Mouse (Mus musculus) CH12.LX (cell line): ENCODE data around the gene Ajm1.
"Not testable (repeated sequence)": the region's sequence is repeated elsewhere in the genome, so short reads cannot be mapped to it uniquely, and the experiment has no call there.

Experiments used
- CHD2 ChIP-seq: IDR thresholded peaks from 2 replicates; pipeline ENCODE4 v1.6.1; 2011; ENCODE audit warnings: low read length, improper control_type of control experiment
- CTCF ChIP-seq, 2 experiments: IDR thresholded peaks in 1 of 2; conservative IDR thresholded peaks in 1 of 2; 2 replicates each; pipeline ENCODE4 v1.5.1; 2011 to 2012; ENCODE audit warnings: low read depth in 2 of 2, low read length in 2 of 2, improper control_type of control experiment in 1 of 2, inconsistent platforms in 1 of 2, mild to moderate bottlenecking in 1 of 2, moderate library complexity in 1 of 2
- EP300 ChIP-seq: IDR thresholded peaks from 2 replicates; pipeline ENCODE4 v1.6.1; 2011; ENCODE audit warnings: low read length, improper control_type of control experiment
- GABPA ChIP-seq: IDR thresholded peaks from 2 replicates; pipeline ENCODE4 v1.6.1; 2012; ENCODE audit warnings: low read depth, low read length, improper control_type of control experiment, inconsistent platforms; ENCODE audit not compliant: insufficient replicate concordance
- JUND ChIP-seq: conservative IDR thresholded peaks from 2 replicates; pipeline ENCODE4 v1.6.1; 2011; ENCODE audit warnings: low read depth, low read length, improper control_type of control experiment
- MAFK ChIP-seq: IDR thresholded peaks from 2 replicates; pipeline ENCODE4 v1.6.1; 2011; ENCODE audit warnings: low read length, improper control_type of control experiment; ENCODE audit not compliant: insufficient replicate concordance
- MAZ ChIP-seq: IDR thresholded peaks from 2 replicates; pipeline ENCODE4 v1.6.1; 2012; ENCODE audit warnings: low read depth, mild to moderate bottlenecking, inconsistent platforms, low read length, improper control_type of control experiment, moderate library complexity
- MXI1 ChIP-seq: IDR thresholded peaks from 2 replicates; pipeline ENCODE4 v1.6.1; 2011; ENCODE audit warnings: mild to moderate bottlenecking, low read depth, low read length, improper control_type of control experiment
- POLR2A ChIP-seq: IDR thresholded peaks from 2 replicates; pipeline ENCODE4 v1.6.1; 2011; ENCODE audit warnings: low read depth, mild to moderate bottlenecking, improper control_type of control experiment, low read length
- RAD21 ChIP-seq: IDR thresholded peaks from 2 replicates; pipeline ENCODE4 v1.6.1; 2011; ENCODE audit warnings: low read depth, mild to moderate bottlenecking, low read length, improper control_type of control experiment, moderate library complexity
- RCOR1 ChIP-seq: conservative IDR thresholded peaks from 2 replicates; pipeline ENCODE4 v1.6.1; 2012; ENCODE audit warnings: low read depth, mild to moderate bottlenecking, inconsistent platforms, low read length, improper control_type of control experiment
- USF1 ChIP-seq: IDR thresholded peaks from 2 replicates; pipeline ENCODE4 v1.6.1; 2014; ENCODE audit warnings: low read depth, mild to moderate bottlenecking, inconsistent platforms, low read length, improper control_type of control experiment
- USF2 ChIP-seq: conservative IDR thresholded peaks from 2 replicates; pipeline ENCODE4 v1.6.1; 2011; ENCODE audit warnings: low read depth, low read length, improper control_type of control experiment
- ZMIZ1 ChIP-seq: IDR thresholded peaks from 2 replicates; pipeline ENCODE4 v1.6.1; 2012; ENCODE audit warnings: low read depth, mild to moderate bottlenecking, inconsistent platforms, low read length, improper control_type of control experiment

- not testable (repeated sequence) for TF ChIP-seq MAZ; RCOR1; POLR2A; CTCF (conservative IDR thresholded peaks at IDR 0.05 in 1 of 2, IDR thresholded peaks at IDR 0.05 in 1 of 2; ENCODE audit: low read depth in 2 of 2, low read length in 2 of 2); USF1; MAFK; ZMIZ1; USF2; EP300; JUND; MXI1; RAD21; CHD2; GABPA
These were observed 28.3 kb downstream of the Ajm1 start for GRCm38 (mm10) chr2:25553171-25553786.
